Mouse (Mus musculus) spleen, adult 18-20 months (tissue): ENCODE measurements around the gene Gopc.
"Not testable (repeated sequence)": the region's sequence is repeated elsewhere in the genome, so short reads cannot be mapped to it uniquely, and the experiment has no call there.

Experiments used
- DNase-seq, 2 experiments: peaks; one replicate each; pipeline ENCODE4 v3.0.0; 2022; ENCODE audit warnings: mixed read lengths in 2 of 2

Gopc gene

DNA sequence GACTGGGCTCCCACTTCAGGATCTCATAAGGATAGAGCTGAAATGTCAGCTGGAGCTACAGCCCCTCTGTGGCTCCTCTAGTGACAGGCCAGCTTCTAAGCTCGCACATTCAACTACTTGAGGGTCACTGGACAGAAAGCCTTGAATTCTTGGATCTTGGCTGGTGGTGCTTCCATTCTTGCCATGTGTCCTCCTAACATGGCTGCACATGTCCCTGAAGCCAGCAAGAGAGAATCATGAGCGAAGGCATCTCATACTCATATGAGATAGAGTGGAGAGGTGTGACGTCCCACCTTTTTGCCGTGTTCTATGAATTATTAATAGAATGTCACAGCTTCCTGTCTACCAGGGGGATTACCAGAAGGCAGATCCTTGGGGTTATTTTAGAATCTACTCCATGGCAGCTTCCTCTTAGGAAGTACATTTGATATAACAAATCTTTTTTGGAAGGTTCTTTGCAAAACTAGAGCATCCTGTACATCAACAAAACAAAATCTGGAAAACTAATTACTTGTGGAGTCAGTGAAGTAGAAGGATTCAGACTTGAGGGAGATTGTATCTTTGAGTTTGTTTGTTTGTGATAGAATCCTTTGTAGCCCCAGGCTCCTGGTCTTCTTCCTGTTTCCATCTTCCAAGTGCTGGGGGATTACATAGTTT, 87.9 kb downstream of the Gopc start:
- no peak for DNase-seq

DNA sequence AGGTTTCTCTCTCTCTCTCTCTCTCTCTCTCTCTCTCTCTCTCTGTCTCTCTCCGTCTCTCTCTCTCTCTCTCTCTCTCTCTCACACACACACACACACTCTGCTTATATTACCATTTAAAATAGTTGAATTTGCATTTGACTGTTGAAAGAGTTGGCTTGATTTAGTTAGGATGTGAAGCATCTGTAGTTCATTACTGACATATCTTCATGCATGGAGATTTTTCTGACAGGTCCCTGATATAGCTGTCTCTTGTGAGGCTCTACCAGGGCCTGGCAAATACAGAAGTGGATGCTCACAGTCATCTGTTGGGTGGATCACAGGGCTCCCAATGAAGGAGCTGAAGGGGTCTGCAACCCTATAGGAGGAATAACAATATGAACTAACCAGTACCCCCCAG, 89.5 kb downstream of the Gopc start:
- DNase-seq = not testable (repeated sequence)

DNA sequence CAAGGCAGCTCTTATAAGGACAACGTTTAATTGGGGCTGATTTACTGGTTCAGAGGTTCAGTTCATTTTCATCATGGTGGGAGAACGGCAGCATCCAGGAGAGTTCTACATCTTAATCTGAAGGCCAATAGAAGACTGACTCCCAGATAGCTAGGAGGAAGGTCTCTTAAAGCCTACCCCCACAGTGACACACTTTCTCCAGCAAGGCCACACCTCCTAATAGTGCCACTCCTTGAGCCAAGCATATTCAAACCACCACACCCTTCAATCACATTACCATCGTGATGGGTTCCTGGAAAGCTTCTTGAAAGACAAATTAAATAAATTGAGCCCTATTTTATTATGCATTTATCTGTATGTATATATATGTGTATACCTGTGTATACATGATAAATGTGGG, 92.7 kb downstream of the Gopc start:
- DNase-seq = no peak

DNA sequence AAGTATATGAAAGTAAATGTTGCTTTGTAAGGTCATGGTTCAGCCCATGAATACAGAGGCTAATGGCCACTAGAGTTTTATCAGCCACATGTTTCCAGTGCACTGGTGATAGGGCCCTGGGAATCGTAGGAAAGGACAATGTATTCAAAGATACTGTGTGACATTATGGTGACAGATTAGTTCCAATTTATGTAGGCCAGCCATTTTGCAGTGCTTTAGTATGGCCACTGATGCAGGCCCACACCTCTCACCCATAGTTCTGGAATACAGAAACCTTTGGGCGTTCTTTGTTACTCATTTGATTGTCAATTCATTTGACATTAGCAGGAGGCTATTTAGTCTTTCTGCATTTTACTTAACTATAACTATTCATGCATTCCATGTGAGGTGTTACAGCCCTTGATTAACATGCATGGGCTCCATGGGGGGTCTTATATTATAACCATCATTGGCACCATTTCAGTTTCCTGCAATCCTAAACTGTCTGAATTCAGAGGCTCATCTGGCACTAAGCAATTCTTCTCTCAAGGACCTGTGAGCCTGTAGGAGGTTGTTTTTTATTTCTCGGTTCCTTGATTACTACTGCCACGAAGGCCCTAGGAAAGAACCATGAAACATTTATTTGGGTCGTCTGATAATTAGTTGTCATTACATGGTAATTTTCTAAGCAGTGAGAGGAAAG, 93.9 kb downstream of the Gopc start:
- no peak for DNase-seq
